Mouse (Mus musculus): ENCODE data around the gene Mlc1.
A peak's percentile ranks its signal among the peaks of the same experiment; 100 is the strongest.

Mlc1 gene

GRCm38 (mm10) chr15:88978281-88979137 is at the start of gene Mlc1:
Gene Mlc1 (minus strand): TSS chr15:88979007.
- no peak for DNase-seq (ENCODE audit: low read depth)

- no peak for DNase-seq (ENCODE audit: low read depth)
Measured at GRCm38 (mm10) chr15:89020492-89020891, 41.7 kb upstream of the Mlc1 start.

- no peak for DNase-seq (ENCODE audit: low read depth)
Measured at GRCm38 (mm10) chr15:89020085-89020484, 41.3 kb upstream of the Mlc1 start.

- DNase-seq (ENCODE audit: low read depth): no peak
Measured at GRCm38 (mm10) chr15:89016722-89017121, 37.9 kb upstream of the Mlc1 start.

- DNase-seq (ENCODE audit: low read depth): no peak
Measured at GRCm38 (mm10) chr15:89007781-89008180, 29.0 kb upstream of the Mlc1 start.

GRCm38 (mm10) chr15:89007002-89007401 is 28.2 kb upstream of the Mlc1 start:
- DNase-seq (ENCODE audit: low read depth): no peak

- no peak for DNase-seq (ENCODE audit: low read depth)
Measured at GRCm38 (mm10) chr15:89001245-89001644, 22.4 kb upstream of the Mlc1 start.

- no peak for DNase-seq (ENCODE audit: low read depth)
Measured at GRCm38 (mm10) chr15:89000367-89000766, 21.6 kb upstream of the Mlc1 start.

- peak; percentile 25 for DNase-seq (ENCODE audit: low read depth)
Measured at GRCm38 (mm10) chr15:88999124-88999523, 20.3 kb upstream of the Mlc1 start.

- DNase-seq (ENCODE audit: low read depth): no peak
Measured at GRCm38 (mm10) chr15:88998636-88999035, 19.8 kb upstream of the Mlc1 start.

GRCm38 (mm10) chr15:88989236-88989635 is 10.4 kb upstream of the Mlc1 start:
- peak; percentile 22 for DNase-seq (ENCODE audit: low read depth)

- no peak for DNase-seq (ENCODE audit: low read depth)
Measured at GRCm38 (mm10) chr15:88982534-88983079, 3.8 kb upstream of the Mlc1 start, which contains the start of gene Mov10l1. Gene Mov10l1 (plus strand): TSS chr15:88982909.

- DNase-seq (ENCODE audit: low read depth): no peak
Measured at GRCm38 (mm10) chr15:88979138-88979446, 285 bp upstream of the Mlc1 start.

GRCm38 (mm10) chr15:88972300-88972699 is 6.5 kb downstream of the Mlc1 start:
- no peak for DNase-seq (ENCODE audit: low read depth)

GRCm38 (mm10) chr15:88964070-88964578 is 14.7 kb downstream of the Mlc1 start:
- DNase-seq (ENCODE audit: low read depth): peak; percentile 75

- no peak for DNase-seq (ENCODE audit: low read depth)
Measured at GRCm38 (mm10) chr15:88957522-88957921, 21.3 kb downstream of the Mlc1 start.

GRCm38 (mm10) chr15:88955342-88955741 is 23.5 kb downstream of the Mlc1 start:
- no peak for DNase-seq (ENCODE audit: low read depth)

GRCm38 (mm10) chr15:88954368-88955072 is 24.3 kb downstream of the Mlc1 start, which contains the start of gene Ttll8:
Gene Ttll8 (minus strand): TSS chr15:88954418.
- DNase-seq (ENCODE audit: low read depth): no peak

- DNase-seq (ENCODE audit: low read depth): no peak
Measured at GRCm38 (mm10) chr15:88951246-88951645, 27.6 kb downstream of the Mlc1 start.

GRCm38 (mm10) chr15:88946851-88947250 is 32.0 kb downstream of the Mlc1 start:
- DNase-seq (ENCODE audit: low read depth): peak; percentile 45

- peak; percentile 24 for DNase-seq (ENCODE audit: low read depth)
Measured at GRCm38 (mm10) chr15:88943896-88944551, 34.8 kb downstream of the Mlc1 start.

- DNase-seq (ENCODE audit: low read depth): no peak
Measured at GRCm38 (mm10) chr15:88942783-88943182, 36.0 kb downstream of the Mlc1 start.
